Mouse (Mus musculus): Measurements from ENCODE around the gene Wiz.

Wiz gene

DNA sequence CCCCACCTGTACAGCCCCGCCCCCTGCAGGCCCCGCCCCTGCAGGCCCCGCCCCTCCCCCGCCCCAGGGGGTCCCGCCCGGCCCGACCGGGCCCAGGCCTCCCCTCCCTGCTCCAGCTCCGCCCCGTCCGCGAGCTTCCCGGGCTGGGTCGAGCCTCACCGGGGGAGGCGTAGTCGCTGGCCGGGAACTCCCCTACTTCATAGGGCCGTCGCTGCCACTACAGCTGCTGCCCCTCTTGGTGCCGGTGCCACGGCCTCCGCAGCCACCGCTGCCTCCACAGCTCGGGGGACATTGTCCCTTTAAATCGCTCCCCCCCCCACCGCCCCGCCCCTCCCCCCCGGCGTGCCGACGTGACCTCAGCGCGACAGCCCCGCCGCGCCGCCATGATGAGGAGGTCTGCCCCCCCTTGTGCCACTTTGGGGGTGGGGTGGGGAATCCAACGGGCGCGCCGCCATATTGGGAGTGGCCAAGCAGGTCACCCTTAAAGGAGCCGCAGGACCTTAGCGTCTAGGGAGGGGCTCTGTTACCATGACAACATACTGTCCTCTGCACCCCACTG is at the start of gene Wiz:
TSS of gene Wiz (minus strand) at position 339 of the 559 bp plus-strand sequence.
- DNase-seq (ENCODE audit: low spot score in 2 of 2) = peak; percentile 90 to 91

DNA sequence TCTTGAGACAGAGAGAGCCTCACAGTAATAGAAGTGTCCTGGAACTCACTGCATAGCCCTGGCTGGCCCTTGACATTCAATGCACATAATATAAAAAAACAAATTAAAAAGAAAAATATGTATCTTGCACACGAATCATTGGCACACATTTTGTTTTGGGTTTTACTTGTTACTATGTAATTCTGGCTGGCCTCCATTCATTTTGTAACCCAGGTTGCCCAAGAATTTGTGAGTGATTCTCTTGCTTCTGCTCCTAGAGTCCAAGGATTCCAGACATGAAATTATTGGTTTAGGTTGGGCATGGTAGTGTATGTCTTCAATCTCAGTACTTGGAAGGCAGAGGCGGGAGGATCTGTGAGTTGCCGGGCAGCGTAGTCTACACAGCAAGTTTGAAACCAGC is 47.9 kb upstream of the Wiz start:
- no peak for DNase-seq (ENCODE audit: low spot score in 2 of 2)

DNA sequence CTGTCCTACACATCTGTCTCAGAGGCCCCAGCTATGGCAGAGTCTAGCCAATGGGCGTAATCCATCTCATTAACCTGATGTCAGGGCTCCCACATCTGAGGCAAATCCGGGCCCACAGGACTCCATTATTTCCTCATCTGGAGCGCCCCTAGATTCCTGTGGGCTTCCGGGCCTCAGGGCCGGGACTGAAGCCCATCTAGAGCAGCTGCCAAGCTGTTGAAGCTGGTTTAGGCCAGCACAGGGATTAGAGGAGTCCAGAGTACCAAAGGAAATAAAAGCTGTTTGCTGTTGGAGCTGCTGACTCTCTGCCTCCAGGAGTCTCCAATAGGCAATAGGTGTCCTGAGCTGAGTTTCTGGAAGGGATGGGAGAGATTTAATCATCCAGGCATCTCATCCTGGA is 45.9 kb upstream of the Wiz start:
- no peak for DNase-seq (ENCODE audit: low spot score in 2 of 2)

DNA sequence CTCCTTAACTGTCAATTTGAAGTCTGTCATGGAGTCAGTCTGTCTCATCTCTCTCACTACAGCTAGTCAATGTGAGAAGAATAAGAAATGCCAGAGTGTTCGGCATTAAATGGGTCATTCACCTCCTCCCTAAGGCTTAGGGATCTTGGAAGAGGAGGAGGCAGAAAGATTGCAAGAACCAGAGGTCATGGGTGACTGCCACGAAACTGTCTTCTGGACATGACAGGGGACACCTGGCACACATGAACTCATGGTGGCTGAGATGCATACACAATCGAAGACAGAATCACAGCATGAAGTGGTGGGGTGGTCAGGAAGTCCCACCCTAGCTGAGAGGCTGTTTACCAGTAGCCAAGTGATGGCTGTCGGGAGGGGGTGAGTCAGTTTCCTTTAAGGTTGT is 45.1 kb upstream of the Wiz start:
- DNase-seq (ENCODE audit: low spot score in 2 of 2) = no peak

DNA sequence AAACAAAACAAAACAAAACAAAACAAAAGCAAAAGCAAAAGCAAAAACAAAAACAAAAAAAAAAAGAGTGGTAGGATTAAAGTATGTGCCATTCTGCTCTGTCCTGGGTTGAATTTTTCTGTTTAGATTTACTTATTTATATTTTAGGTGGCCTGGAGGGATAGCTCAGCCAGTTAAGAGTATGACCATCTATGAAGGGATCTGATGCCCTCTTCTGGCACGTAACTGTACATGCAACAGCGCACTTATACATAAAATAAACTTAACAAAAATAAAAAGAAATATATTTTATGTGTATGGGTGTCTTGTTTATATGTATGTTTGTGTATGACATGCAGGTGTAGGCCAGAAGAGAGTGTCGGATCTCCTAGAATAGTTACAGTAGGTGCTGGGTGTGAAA is 42.7 kb upstream of the Wiz start:
- no peak for DNase-seq (ENCODE audit: low spot score in 2 of 2)

DNA sequence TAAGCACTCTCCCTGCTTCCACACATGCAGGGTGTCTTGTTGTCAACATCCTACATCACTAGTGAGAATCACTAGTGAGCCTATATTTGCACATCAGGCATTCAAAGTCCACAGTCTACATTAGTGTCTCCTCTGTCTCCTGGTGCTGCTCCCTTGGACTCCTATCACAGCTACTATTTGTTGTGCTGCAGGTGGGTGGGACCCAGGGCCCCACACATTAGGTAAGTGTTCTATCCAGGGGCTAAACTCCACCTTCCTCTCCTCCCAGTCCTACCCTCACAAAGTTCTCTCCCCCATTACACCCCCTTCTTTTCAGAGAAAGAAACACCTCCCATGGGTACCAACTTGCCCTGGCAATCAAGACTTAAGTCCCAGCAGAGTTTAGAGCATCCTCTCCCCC is 37.4 kb upstream of the Wiz start:
- DNase-seq (ENCODE audit: low spot score in 2 of 2) = no peak

DNA sequence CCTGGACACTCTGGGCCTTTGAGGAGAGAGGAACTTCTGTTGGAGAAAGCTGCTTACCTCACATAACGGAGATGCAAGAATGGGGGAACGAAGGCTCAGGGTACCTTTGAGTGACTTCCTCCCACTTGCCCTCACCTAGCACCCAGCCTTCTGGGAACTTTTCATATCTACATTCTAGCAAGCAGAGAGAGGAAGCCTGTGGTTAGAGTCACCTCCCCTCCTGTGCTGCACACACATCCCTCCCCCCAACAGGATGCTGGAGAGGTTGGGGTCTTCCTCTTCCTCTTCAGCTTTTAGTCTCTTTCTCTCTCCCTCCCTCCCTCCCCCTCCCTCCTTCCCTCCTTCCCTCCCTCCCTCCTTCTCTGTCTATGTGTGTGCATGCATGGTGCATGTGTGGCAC is 34.8 kb upstream of the Wiz start, which contains the start of gene Pglyrp2:
TSS of gene Pglyrp2 (minus strand) at position 134 of the 400 bp plus-strand sequence.
- no peak for DNase-seq (ENCODE audit: low spot score in 2 of 2)

DNA sequence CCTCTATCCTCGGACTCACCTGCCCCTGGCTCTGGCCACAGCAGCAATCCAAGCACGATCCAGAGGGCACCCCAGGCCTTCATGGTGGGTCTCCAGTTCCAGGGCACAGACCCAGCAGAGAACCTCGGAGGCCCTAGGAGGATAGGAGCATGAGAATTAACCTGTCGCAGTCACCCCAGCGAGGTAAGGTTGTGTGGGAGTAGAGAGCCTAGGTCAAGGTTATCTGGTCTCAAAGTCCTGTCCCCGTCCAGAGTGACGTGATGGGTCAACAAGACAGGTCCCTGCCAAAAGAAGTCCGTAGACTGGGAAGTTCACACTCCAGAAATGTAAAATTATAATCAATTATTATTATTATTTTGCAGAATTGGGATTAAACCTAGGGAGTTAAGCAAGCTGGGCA is 31.5 kb upstream of the Wiz start:
- DNase-seq (ENCODE audit: low spot score in 2 of 2) = no peak

DNA sequence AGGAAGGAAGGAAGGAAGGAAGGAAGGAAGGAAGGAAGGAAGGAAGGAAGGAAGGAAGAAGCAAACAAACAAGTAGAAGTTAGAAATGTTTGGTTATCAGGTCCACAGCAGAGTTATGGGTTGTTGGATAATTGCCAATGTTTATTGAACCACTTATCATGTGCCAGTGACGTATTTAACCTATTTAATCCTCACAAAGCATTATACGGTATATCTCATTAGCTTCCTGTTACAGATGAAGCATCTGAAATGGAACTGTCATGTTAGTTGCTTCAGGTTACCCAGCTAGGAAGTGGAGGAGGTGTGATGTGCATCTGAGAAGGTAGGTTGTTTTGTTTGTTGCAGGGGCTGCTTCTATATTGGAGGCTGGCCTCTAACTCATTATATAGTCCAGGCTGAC is 30.8 kb upstream of the Wiz start:
- no peak for DNase-seq (ENCODE audit: low spot score in 2 of 2)

DNA sequence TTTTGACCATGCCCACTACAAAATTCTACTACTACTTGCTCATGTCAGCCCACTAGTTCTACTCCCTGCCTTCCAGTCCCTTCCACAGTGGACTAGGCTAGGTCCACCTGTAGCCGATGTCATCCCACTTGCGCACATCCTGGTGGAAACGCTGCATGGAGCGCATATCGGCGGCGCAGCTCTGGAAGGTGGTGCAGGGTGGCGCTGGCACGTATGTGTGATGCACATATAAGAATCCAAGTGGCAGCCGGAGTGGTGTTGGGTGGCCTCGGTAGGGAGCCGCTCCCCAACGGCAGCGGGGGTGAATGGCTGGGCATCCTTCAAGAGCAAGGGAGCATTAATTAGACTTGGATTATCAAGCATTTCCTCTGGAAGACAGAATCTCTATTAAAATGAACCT is 27.5 kb upstream of the Wiz start:
- no peak for DNase-seq (ENCODE audit: low spot score in 2 of 2)

DNA sequence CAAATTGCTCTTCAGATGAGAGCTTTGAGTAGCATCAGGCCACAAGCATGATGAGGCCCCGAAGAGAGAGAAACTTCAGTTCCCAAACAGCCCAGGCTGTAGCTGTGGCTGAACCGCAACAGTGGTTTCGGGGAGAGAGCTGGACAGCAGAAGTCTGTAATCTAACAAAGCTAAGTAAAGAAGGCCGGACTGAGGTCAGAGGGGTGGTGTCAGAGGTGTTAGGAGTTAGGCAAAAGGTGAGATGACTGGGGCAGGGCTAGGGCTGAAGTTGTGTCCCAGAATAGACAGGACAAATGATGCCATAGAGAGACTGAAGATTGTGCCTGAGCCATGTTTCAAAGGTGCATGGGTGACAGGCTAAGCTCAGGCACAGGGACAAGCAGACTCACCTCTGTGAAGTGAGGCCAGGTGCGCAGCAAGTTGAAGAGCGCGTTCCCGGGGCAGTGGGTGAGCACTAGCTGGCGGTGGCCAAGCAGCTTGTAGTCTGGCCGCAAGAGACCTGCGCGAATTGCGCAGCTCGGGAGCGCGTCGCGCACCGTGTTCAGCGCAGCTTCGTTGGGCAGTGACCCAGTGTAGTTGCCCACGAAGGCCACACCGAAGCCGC is 26.3 kb upstream of the Wiz start:
- no peak for DNase-seq (ENCODE audit: low spot score in 2 of 2)

DNA sequence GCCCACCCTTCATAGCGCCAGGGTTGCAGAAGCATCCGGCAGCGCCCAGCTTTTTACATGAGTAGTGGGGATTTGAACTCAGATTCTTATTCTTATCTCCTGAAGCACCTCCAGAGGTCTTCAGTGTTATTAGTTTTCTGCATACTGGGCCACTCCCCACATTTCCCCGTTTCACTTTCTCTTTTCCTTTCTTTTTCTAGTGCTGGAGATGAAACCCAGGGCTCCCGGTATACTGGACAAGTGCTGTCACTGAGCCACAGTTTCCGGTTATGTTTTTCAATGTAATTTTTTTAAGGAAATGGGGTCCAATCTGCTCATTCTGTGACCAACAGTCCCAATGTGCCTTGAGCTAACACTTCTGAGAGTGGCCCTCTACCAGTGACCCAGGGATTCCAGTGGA is 22.7 kb upstream of the Wiz start:
- no peak for DNase-seq (ENCODE audit: low spot score in 2 of 2)

DNA sequence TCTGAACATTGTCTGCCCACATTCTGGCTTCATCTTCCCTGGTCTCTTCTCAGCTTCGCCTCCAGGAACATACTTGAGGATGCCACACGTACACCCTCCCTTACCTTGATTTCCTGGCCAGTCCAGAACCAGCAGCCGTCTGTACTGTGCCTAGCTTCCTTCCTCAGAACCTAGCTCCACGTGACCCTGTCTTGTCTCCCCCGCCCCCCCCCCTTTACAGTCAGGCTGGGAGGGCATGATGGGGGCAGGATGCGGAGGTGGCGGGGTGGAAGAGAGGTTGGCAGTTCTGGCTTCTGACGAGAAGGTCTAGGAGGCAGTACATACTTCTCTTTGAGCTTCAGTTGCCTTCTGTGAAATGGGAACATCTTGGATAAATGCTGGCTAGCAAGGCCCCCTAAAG is 14.2 kb upstream of the Wiz start, which contains the start of gene Rasal3:
TSS of gene Rasal3 (minus strand) at position 167 of the 400 bp plus-strand sequence.
- DNase-seq (ENCODE audit: low spot score in 2 of 2) = no peak

DNA sequence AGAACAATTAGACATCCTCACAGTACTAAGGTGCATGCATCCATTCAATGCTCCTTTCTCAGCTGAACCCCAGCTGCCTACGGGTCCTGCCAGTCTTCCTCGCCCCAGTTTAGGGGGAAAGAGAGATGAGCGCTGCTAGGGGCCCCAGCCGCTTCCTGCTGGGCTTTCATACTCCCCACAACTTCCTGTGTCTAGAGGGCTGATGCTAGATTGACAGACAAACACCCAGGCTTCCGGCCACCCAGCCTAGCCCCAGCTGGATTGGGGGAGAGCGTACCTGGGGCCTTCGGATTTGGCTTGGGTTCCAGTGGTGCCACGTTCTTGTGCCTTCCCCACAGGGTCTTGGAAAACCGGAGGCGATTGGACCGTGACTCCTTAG is 13.5 kb upstream of the Wiz start:
- no peak for DNase-seq (ENCODE audit: low spot score in 2 of 2)

DNA sequence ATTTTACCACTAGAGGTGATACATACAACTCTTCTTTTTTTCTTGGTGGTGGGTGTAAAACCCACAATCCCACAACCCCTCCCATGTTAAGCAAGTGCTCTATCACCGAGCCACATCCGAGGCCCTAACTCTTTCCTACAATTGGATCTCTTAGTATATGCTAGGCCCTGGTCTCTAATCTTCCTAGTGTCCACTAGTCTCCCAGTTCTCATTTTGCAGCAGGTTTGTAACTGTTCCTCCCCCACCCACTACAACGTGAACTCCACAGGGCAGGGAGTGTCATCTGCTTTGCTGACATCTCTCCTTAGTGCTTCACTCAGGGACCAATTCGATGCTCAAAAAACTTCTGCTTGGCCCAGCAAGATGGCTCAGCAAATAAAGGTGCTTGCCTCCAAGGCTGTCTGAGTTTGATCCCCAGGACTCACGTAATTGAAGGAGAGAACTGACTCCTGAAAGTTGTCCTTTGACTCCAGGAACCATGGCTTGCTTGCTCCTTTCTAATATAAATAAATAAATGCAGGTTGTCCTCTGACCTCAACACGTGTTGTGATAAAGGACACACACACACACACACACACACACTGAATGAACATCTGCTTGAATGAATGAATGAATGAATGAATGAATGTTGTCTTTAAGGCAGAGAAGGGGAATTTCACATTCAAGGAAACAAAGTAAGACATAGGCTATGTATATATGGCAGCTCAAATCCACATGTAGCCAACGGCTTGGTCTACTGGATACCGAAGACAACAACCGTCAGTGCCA is 13.0 kb upstream of the Wiz start:
- no peak for DNase-seq (ENCODE audit: low spot score in 2 of 2)

DNA sequence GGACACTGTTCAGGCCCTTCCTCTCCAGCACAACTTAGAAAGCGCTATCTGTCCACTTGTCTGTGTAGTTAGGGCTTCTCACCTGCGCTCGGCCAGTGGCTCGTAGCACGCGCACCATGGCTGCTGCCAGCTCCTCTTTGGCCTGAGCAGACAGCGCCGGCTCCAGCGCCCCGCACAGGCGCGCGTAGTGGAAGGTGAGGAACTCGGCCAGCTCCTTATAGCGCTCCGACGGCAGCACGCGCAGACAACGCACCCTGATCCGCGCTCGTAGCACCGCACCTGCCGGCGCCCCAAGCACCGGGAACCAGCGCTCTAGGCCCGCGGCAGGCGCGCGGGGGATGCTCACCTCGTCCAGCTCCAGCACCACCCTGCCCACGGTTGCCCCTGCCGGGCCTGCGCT is 7.0 kb upstream of the Wiz start:
- no peak for DNase-seq (ENCODE audit: low spot score in 2 of 2)

DNA sequence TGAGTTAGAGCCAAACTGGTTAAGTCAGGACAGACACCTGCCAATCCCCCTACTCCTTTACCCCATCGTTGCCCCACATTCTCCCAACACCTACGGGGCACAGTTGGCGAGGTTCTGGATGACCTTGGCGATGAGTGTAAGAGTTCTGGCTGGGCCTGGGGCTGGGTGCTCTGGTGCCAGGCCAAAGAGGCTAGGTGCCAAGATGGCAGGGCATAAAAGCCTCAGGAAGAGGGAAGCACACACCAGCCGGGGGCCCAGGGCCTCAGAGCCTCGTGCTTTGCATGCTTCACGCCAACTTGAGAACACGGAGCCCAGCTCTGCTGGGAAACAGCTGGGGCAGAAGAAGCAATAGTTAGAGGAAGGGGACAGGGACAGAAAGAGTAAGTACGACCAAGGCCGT is 4.7 kb upstream of the Wiz start:
- no peak for DNase-seq (ENCODE audit: low spot score in 2 of 2)

DNA sequence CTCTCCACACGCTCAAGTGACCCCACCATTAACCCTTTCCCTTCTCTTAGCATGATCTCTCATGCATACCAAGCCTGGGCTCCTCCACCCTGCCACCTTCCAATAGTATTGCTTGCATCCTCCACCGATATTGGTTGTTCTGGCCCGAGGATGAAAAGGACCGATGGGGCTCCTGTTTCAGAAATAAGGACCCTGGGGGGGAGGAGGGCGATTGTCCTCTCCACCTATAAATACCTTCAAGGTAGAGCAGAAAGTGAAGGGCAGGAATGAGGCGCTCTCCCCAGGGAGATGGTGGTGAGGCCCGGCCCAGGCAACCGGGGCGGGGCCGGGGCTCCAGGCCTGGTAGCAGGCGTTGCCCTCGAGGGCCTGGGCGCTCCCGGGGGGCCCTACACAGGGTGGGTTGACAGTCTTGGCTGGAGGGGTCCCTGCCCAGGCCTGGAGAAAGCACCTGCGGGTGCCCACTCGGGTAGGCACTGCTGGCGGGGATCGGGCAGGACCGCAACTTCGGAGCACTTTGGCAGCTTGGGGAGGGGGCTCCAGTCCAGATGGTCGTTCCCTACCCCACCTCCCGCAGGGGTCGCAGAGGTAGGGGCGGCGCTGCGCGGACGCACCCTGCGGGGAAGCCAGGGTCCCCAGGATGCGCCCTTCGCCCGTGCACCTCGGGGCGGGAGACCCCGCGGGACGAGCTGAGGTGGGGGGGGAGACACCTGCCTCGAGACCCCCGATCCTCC is 704 bp downstream of the Wiz start:
- no peak for DNase-seq (ENCODE audit: low spot score in 2 of 2)

DNA sequence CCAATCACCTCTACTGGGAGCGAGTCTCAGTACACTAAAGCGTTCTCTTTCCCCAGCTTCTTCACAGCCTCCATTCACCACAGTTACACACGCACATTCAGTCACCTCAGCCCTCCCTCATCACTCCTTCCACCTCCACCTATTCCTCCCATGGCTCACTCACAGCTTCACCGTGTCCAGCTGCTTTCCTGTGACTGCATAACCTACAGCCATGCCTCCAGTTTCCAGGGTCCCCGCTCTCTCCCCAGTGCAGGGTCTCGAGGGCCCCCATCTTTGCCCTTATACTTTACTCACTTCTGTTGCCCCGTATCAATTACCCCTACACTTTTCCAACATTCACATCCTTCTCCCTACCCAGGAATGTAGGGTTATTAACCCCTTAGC is 1.3 kb downstream of the Wiz start:
- DNase-seq (ENCODE audit: low spot score in 2 of 2) = no peak

DNA sequence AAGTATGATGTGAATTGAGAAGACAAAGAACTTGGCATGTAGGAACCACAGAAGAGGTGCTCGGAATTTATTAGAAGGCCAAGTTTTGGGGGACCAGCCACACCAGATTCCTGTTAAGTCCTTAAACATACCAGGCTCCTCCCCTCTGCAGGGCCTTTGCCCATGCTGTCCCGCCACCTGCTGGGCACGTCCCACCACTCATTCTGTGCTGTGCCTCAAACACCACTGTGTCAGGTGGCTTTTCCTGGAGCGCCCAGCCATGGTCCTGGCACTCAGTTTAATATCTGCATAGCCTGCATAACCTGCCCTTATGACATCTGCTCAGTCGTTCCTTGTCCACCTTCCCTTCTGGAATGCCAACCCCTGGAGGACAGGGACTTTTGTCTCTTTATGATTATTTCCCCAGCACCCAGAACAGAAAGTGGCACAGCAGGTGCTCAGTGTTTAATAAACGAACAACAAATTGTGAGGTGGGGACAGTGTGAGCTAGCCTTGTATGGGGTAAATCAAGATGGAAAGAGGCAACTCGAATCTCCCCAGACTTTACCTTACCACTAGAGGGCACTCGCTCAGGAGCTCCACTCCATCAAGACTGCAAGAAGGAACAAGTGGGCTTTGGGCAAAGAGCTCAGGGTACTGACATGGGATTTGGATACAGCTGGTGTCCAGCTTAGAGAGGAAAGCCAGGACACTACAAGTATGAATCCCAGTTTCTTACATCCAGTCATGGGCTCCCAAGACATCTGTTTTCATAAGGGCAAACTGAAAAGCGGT is 2.4 kb downstream of the Wiz start:
- DNase-seq (ENCODE audit: low spot score in 2 of 2) = no peak

DNA sequence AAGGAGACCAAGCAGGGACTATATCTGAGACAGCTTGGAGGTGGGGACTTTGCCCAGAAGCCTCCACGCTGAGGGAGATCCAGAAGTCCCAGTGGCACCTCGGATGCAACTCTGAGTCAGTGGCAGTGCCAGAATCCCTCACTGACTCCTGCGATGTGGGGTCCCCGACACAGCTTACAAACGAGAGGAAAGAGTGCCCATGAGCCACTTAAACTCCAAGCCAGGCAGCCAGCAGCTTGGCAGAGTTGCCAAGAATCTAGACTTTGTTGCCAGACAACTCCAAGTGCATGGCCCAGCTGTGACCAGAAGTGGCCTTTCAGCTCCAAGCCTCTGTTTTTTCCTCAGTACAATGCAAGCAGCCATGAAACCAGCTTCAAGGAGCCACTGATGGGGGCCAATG is 5.6 kb downstream of the Wiz start:
- DNase-seq (ENCODE audit: low spot score in 2 of 2) = no peak

DNA sequence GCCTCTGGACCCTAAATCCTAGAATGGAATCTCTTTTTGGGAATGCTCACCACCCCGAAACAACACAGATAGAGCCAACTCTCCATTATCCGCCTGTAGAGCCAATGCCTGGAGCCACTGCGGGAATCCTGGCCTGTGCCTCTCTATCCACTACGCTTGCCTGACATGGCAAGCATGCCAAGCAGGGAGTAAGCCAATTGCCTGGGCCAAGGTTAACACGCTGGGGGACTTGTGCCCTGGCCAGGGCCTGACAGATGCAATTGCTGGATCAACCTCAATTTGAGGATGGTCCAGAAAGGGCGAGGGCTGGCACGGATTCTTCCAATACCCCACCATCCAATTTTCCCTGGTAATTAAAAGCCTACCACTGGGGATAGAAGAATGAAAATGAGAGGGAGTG is 6.7 kb downstream of the Wiz start:
- DNase-seq (ENCODE audit: low spot score in 2 of 2) = no peak
